Mouse (Mus musculus) embryonic fibroblast, embryonic 13.5 days (primary cell): ENCODE data around the gene Dennd4c.

Experiments used
- CTCF ChIP-seq: IDR thresholded peaks from 2 replicates; pipeline ENCODE4 v1.5.1; 2011; ENCODE audit warnings: mild to moderate bottlenecking, control low read depth, low read length, moderate library complexity, borderline replicate concordance; ENCODE audit not compliant: insufficient read depth
- POLR2A ChIP-seq: IDR thresholded peaks from 2 replicates; pipeline ENCODE4 v1.6.1; 2011; ENCODE audit warnings: low read depth, mild to moderate bottlenecking, control low read depth, low read length, moderate library complexity

- TF ChIP-seq POLR2A (peak; percentile 95), CTCF (no peak)
These were observed at the start of gene Dennd4c for GRCm38 (mm10) chr4:86748336-86749291.
